Mouse (Mus musculus) cerebellum, adult 2 months (tissue): Measurements from ENCODE around the gene Krt80. TPM values are rescaled to one million over a fixed set of nuclear protein-coding genes. Genes with fewer than 3 reads are reported as not detected.
"Not testable (repeated sequence)": the region's sequence is repeated elsewhere in the genome, so short reads cannot be mapped to it uniquely, and the experiment has no call there.

Experiments
- DNase-seq, 2 experiments: peaks; one replicate each; pipeline ENCODE4 v3.0.0; 2021
- H3K27ac ChIP-seq: fragments of 200-500 bp; 2 replicates; pipeline ENCODE4 v1.5.1; 2012; ENCODE audit warnings: low read length, control low read depth, inconsistent platforms; ENCODE audit not compliant: insufficient read depth
- H3K27me3 ChIP-seq: fragments of 200-500 bp; 2 replicates; pipeline ENCODE4 v1.6.1; 2012; ENCODE audit warnings: inconsistent platforms, mild to moderate bottlenecking, low read length, moderate library complexity; ENCODE audit not compliant: control insufficient read depth, insufficient read depth
- H3K4me1 ChIP-seq: fragments of 200-500 bp; 2 replicates; pipeline ENCODE4 v1.6.1; 2011; ENCODE audit warnings: low read length; ENCODE audit not compliant: control insufficient read depth, insufficient read depth
- H3K4me3 ChIP-seq: fragments of 200-500 bp; replicated peaks from 2 replicates; pipeline ENCODE3; 2011; ENCODE audit warnings: mild to moderate bottlenecking, low read depth, low read length, control low read depth; ENCODE audit not compliant: insufficient read depth
- CTCF ChIP-seq: fragments of 200-500 bp; IDR thresholded peaks from 2 replicates; pipeline ENCODE4 v1.5.1; 2011; ENCODE audit warnings: low read depth, mild to moderate bottlenecking, control low read depth, low read length, moderate library complexity, borderline replicate concordance; ENCODE audit not compliant: insufficient read depth
- POLR2A ChIP-seq: fragments of 200-500 bp; IDR thresholded peaks from 2 replicates; pipeline ENCODE4 v1.6.1; 2011; ENCODE audit warnings: low read length, control low read depth, borderline replicate concordance; ENCODE audit not compliant: insufficient read depth
- WGBS: fragments of 180-500 bp; shearing (Covaris S2); methylation state at CpG from one replicate; pipeline ENCODE4 v1.1.7; 2018; 5-methylcytosine and 5-hydroxymethylcytosine counted together
- polyA plus RNA-seq: library from polyadenylated mRNA; depleted of rRNA; stranded (reverse); fragments of >200 nt; gene quantifications from 2 replicates; pipeline ENCODE4 v1.2.3, GENCODE M21; 2012

Gene Krt80
- polyA plus RNA-seq, 1 experiment = 0.05 TPM

DNA sequence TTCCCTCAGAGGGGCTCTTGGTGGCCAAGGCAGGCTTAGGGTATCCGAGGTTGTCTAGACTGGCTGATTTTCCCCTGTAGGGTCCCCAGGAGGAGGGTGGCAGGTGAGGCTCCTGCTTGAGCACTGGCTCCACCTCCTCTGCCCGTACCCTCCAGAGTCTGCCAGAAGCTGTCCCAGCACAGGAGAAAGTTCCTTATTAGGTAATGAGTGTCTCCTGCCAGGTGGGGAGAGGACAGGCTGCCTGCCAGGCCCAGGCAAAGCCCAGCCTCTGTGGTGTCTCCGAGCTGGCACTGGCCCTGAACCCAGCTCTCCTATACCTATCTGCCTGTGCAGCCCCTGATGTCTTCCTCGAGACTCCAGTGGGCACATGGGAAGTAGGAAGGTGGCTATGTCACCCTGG, 37.6 kb downstream of the Krt80 start:
- Histone ChIP-seq H3K4me3 (no peak overlapping the region), H3K27me3 (no peaks in the 10 kb centered on the region), H3K27ac (no peak overlapping the region), H3K4me1 (peaks cover 7% of the 10 kb centered on the region; the same call in 1 of the 2 replicates)
- no peak for TF ChIP-seq CTCF
- TF ChIP-seq POLR2A = no peak
- peak in 1 of 2 experiments; percentile 36 for DNase-seq
- 44% methylated on average over 4 of the region's 4 CpGs for WGBS

DNA sequence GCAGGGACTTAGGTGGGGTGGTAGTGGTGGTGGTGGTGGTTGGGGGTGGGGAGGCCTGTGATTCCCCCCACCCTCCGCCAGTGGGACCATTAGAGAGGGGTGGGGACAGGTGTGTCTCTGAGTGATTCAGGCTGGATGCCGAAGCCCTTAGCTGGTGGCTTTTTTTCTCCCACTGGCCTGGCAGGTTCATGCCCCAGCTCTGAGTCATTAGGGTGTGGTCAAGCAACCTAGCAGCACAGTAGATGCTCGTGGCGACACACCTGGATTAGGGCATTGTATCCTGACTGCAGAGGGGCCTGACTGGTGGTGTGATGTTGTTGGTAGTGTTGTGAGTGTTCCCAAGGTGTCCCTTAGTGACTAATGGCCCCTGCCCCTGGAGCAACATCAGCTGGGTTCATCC, 38.9 kb downstream of the Krt80 start:
- TF ChIP-seq CTCF (no peak), POLR2A (no peak)
- H3K27me3 ChIP-seq = no peaks in the 10 kb centered on the region
- 89% methylated on average over 4 of the region's 4 CpGs for WGBS
- DNase-seq = no peak
- H3K27ac ChIP-seq = no peak overlapping the region
- H3K4me1 ChIP-seq = peaks cover 7% of the 10 kb centered on the region; the same call in 1 of the 2 replicates
- no peak overlapping the region for H3K4me3 ChIP-seq

DNA sequence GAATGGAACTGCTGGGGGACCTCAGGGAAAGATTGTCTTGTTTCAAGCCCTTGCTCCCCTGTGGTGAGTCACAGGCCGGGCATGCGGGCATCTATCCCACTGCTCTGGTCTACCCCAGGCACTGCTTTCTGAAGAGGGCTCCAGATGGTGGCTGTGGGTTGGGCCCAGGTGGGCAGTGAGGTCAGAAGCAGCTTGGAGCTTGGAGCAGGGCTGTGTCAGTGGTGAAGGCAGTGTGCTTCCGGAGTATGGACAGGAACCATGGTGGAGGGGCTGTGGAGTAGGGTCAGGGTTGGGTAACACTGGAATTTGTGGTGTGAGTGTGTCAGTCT, 40.4 kb downstream of the Krt80 start:
- no peaks in the 10 kb centered on the region for H3K27me3 ChIP-seq
- TF ChIP-seq POLR2A = no peak
- no peak for TF ChIP-seq CTCF
- no peak overlapping the region for H3K4me3 ChIP-seq
- H3K4me1 ChIP-seq = peaks cover 7% of the 10 kb centered on the region; the same call in 1 of the 2 replicates
- no peak for DNase-seq
- H3K27ac ChIP-seq = no peak overlapping the region
- 27% methylated on average over 3 of the region's 3 CpGs for WGBS

DNA sequence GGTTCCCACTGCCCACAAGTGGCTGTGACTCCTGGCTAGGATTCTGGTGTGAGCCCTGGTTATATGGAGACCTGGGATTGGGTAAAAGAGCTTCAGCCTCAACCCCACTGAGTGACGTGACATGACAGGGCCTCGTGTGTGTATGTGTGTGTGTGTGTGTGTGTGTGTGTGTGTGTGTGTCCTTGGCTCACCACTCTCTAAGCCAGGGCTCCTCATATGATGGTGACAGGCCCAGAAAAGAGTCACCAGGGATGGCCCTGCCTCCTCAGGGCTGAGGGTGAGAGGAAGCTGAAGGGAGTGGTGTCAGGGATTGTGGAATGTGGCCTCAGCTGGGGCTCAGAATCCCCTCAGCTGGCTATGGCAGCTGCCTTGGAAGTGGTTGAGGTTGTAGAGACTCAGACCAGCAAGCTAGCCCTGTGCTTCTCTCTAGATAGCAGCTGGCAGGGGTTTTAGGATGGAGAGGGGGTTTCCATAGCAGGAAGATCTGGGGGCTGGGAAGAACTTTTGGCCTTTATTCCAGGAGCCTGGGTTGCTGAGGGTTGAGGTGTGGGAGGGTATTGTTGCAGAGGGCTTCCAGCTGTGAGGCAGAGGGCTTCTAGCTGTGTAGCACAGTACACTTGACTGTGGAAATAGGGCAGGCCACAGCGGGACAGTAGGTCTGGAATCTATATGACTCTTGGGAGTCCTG, 40.9 kb downstream of the Krt80 start:
- H3K27me3 ChIP-seq = no peaks in the 10 kb centered on the region
- peaks cover 7% of the 10 kb centered on the region; the same call in 1 of the 2 replicates for H3K4me1 ChIP-seq
- no peak overlapping the region for H3K4me3 ChIP-seq
- no peak for DNase-seq
- WGBS = 57% methylated on average over 3 of the region's 3 CpGs
- TF ChIP-seq CTCF = no peak
- TF ChIP-seq POLR2A = no peak
- no peak overlapping the region for H3K27ac ChIP-seq

DNA sequence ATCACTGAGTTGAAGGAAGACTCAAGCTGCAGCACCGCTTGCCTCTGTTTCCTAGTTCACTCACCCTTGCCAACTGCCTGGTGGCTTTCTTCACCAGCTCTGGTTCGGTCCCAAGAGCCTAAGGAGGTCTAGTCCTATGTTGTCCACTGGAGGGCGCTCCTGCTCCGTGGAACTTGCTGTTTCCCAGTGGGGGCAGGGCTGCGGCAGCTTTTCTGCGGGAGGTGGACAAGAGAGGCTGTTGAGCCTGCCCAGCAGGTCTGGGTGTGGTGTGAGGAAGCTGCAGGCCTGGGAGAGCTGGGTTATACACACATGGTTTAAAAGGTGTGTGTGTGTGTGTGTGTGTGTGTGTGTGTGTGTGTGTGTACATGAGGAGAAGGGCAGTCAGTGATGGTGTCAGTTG, 42.7 kb downstream of the Krt80 start:
- Histone ChIP-seq H3K4me3 (no peak overlapping the region), H3K27me3 (no peaks in the 10 kb centered on the region), H3K4me1 (peaks cover 7% of the 10 kb centered on the region; the same call in 1 of the 2 replicates), H3K27ac (no peak overlapping the region)
- WGBS = 2% methylated on average over 6 of the region's 6 CpGs
- DNase-seq = peak; percentile 67 to 76
- TF ChIP-seq POLR2A (no peak), CTCF (peak; percentile 82)

DNA sequence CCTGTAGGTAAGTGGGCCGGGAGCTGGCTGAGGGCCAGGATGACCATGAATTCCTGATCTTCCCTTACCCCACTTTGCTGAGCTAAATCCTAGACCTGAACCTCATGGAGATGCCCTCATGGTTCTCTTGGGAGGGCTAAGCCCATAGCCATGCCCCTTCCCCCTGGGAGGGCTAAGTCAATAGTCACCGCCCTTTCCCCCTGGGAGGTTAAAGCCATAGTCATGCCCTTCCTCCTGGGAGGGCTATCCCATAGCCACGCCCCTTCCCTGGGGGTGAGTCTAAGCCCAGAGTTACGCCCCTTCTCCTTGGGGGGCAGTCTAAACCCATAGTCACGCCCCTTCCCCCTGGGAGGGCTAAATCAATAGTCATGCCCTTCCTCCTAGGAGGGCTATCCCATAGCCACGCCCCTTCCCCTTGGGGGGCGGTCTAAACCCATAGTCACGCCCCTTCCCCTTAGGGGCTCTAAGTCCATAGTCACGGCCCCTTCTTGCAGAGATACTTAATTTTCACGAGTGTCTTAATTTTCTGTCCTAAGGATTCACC, 43.9 kb downstream of the Krt80 start:
- TF ChIP-seq CTCF (no peak), POLR2A (no peak)
- no peak for DNase-seq
- Histone ChIP-seq H3K4me3 (no peak overlapping the region), H3K4me1 (peaks cover 7% of the 10 kb centered on the region; the same call in 1 of the 2 replicates), H3K27ac (no peak overlapping the region), H3K27me3 (no peaks in the 10 kb centered on the region)
- 35% methylated on average over 10 of the region's 10 CpGs for WGBS

DNA sequence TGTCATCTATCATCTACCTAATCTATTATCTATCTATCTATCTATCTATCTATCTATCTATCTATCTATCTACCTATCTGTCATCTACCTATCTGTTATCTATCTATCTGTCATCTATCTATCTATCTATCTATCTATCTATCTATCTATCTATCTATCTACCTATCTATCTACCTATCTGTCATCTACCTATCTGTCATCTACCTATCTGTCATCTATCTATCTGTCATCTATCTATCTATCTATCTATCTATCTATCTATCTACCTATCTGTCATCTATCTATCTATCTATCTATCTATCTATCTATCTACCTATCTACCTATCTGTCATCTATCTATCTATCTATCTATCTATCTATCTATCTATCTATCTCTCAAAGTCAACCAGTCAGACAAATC, 45.6 kb downstream of the Krt80 start:
- H3K27ac ChIP-seq, DNase-seq, H3K4me1 ChIP-seq, H3K27me3 ChIP-seq, H3K4me3 ChIP-seq: not testable (repeated sequence)

DNA sequence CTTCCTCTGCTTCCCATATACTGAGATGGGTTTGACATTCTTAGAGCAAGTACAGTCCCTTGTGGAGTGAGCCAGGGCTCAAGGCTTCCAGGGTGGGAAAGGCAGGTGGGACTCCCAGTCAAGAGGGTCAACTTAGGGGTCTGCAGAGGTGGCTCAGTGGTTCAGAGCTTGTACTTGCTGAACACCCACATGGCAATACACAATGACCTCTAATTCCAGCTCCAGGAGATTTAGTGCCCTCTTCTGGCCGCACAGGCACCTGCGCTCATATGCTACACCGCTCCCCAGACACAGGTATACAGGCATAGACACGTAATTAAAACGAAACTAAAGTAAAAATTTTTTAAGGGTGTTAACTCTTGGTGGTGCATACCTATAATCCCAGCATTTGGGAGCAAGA, 46.5 kb downstream of the Krt80 start:
- DNase-seq = no peak
- 94% methylated on average over 5 of the region's 5 CpGs for WGBS
- TF ChIP-seq POLR2A = no peak
- TF ChIP-seq CTCF = no peak
- Histone ChIP-seq H3K4me3 (no peak overlapping the region), H3K27ac (no peak overlapping the region), H3K27me3 (no peaks in the 10 kb centered on the region), H3K4me1 (no peaks in the 10 kb centered on the region)

DNA sequence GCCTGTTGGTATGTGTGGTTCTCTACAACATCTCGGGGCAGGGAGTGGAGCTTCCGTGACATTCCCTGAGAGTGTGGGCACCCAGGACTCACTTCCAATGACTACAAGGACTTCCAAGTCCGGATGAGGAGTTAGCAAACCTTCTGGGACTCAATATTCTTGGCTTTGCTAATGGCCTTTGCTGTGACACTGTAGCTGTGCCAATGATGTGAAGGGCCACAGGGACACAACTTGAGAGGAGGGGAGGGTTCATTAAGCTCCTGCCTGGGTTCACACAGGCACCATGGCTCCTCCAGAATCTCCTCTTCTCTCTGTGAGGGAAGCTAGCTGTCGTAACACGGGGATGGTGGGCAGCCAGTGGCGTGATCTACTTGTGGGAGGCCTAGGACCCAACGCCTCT, 47.3 kb downstream of the Krt80 start:
- Histone ChIP-seq H3K4me3 (no peak overlapping the region), H3K4me1 (no peaks in the 10 kb centered on the region), H3K27ac (no peak overlapping the region), H3K27me3 (no peaks in the 10 kb centered on the region)
- WGBS = 83% methylated on average over 7 of the region's 7 CpGs
- TF ChIP-seq POLR2A (no peak), CTCF (no peak)
- DNase-seq = no peak
